Mouse (Mus musculus) cerebellum, postnatal 10 days (tissue): Measurements from ENCODE around the gene Rln3.

Experiments
- DNase-seq, 2 experiments: peaks; one replicate each; pipeline ENCODE4 v3.0.0; 2021; ENCODE audit warnings: mixed read lengths in 2 of 2

Gene Rln3

DNA sequence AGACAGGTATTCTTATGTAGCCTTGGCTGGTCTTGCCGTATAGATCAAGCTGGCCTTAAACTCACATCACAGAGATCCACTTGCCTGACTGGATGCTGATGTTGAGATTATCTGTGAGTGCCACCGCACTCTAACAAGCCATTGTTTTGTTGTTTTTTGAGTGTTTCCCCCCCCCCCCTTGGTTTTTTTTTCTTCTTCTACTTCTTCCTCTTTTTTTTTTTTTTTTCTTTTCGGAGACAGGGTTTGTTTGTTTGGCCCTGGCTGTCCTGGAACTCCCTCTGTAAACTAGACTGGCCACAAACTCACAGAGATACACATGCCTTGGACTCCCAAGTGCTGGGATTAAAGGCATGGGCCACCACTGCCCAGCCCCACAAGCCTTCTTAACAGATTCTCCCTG, 50.8 kb downstream of the Rln3 start:
- DNase-seq = no peak
